Mouse (Mus musculus) lung, adult 2 months (tissue): ENCODE data around the gene Ica1.

ENCODE experiments used
- CTCF ChIP-seq: fragments of 200-500 bp; IDR thresholded peaks from 2 replicates; pipeline ENCODE4 v1.5.1; 2011; ENCODE audit warnings: mild to moderate bottlenecking, low read length, control low read depth; ENCODE audit not compliant: insufficient read depth
- POLR2A ChIP-seq: fragments of 200-500 bp; IDR thresholded peaks from 2 replicates; pipeline ENCODE4 v1.6.1; 2011; ENCODE audit warnings: low read depth, mild to moderate bottlenecking, control low read depth, low read length, borderline replicate concordance; ENCODE audit errors: extremely low read depth

DNA sequence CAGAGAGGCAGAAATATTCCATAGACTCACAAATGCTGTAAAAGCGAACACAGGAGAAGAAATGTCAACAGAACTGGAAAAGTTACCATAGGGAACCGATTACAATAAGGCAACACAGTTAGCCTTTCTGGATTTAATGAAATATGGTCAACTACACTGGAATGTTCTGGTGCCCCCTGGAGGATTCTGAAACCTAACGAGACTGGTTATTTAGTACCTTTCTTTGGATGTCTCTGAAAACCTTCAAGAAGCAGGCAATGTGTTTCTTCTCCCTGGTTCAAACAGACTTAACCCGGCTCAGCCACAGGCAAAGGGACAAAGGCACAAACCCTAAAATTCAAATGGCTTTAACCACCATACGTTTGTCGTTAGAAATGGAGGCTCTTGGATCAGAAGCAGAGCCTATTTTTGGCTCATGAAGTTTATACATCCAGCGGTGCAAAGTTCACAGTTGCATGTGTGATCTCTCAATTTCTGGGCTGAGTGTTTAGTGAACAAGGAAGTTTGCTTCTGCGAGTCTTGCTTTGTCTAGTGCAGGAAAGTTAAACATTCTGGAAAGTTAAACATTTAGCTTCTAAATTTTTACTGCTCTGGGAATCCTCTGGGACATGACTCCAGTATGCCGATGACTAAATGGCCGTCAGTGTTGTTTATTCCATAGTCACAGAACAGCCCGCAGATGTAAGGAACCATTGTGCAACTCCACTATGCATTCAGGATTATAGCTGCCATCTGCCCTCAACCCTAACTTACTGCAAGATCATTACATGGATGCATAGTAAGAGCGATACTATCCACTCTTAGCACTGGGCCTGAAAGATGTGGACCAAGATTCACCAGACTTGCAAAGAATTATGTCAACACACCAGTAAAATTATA lies 83.4 kb downstream of the Ica1 start:
- peak; percentile 11; the same call in 1 of the 2 replicates for TF ChIP-seq CTCF
- TF ChIP-seq POLR2A: no peak
